Mouse (Mus musculus) ovary, postnatal 14 days (tissue): ENCODE measurements around the gene Acot4.
"Not testable (repeated sequence)": the region's sequence is repeated elsewhere in the genome, so short reads cannot be mapped to it uniquely, and the experiment has no call there.

Source experiments
- DNase-seq: peaks from one replicate; pipeline ENCODE4 v3.0.0; 2022; ENCODE audit warnings: low spot score

Gene Acot4

DNA sequence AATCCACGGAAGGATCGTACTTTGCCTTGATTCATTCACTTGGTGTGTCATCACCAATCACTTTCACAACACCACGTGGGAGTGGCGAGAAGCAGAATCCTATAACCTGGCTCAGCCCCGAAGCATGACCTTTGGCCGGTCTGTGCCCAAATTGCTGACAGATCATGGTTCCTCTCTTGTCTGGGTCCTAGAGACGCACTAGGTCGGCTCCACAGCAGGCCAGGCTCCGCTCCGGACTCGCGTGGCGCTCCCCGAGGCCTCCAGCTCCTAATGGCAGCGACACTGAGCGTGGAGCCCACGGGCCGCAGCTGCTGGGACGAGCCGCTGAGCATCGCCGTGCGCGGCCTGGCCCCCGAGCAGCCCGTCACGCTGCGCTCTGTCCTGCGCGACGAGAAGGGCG lies at the start of gene Acot4:
Acot4 (plus strand) TSS at position 139 of the 400 bp plus-strand sequence.
- peak; percentile 9 for DNase-seq

DNA sequence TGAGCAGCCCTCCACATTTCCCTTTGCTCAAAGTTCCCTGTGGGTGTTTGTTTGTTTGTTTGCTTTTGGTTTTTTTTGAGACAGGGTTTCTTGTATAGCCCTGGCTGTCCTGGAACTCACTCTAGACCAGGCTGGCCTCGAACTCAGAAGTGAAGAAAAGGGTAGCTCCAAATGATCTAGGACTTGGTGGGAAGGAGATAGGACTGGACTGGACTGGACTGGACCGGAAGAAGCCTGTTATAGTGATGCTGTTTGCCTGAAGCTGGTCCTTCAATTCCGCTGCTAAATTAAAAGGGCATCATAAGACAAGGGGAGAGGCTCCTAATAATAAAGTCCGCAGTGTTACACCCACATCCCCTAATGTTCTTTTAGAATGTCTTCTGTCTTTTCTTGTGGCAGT lies 49.7 kb upstream of the Acot4 start:
- no peak for DNase-seq

DNA sequence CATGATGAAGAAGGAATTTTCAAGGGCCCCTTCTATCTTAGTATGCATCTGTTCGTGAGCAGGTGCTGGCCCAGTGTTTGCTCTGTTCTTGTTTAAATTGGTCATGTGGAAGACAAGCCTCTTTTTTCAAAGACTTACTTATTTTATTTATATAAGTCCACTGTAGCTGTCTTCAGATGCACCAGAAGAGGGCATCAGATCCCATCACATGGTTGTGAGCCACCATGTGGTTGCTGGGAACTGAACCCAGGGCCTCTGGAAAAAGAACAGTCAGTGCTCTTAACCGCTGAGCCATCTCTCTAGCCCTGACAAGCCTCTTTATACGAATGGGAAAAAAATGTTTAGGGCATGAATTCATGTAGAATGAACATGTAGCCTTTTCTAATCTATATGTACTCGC lies 48.8 kb upstream of the Acot4 start:
- no peak for DNase-seq

DNA sequence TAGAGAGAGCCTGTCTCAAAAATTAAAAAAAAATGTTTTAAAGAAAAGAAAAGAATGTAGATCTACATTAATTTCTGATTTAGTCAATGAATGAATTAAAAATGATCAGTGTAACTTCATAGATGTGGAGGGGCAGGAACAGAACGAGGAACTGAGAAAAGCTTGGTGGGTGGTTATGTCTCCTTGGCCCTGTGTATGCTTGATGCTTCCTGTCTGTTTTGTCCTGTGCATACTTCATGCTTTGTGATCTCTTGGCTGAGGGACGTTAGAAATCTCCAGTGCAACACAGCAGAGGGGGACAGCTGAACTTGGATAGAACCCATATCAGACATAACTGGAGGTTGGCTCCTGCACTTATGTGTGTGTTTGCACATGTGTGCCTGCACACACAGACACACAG lies 41.0 kb upstream of the Acot4 start:
- DNase-seq, result no peak

DNA sequence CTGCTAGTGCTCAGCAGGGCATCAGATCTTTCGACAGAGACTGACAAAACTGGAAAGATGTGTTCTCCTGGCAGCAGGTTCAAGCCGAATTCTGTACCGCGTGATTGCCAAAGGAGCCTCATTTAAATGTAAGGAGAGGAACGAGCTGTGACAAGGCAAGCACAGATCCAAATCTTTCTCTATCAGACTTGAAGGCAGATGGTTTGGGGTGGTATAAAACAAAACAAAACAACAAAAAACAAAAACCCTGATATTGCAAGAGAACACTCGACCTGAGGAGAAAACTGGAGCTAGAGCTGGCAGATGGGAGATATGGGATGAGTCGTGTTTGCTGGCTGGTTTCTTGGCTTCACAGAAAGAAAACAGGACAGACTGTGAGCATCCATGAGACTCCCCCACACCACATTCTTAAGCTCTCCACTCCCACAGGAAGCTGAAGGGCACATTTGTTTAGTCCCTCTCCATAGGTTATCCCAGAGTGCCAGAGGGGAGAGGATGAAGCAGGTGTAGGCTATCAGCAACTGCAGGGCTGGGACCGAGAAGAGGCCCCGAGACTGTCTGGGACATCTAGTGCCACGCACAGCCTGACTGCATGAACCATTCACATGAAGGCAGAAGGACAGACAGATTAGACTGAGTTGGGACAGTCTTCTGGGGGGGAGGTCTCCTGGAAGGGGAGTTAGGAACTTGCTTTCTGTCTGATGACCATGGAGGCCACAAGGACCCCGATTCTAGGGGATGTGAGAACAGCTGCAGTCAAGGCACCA lies 39.7 kb upstream of the Acot4 start:
- no peak for DNase-seq

DNA sequence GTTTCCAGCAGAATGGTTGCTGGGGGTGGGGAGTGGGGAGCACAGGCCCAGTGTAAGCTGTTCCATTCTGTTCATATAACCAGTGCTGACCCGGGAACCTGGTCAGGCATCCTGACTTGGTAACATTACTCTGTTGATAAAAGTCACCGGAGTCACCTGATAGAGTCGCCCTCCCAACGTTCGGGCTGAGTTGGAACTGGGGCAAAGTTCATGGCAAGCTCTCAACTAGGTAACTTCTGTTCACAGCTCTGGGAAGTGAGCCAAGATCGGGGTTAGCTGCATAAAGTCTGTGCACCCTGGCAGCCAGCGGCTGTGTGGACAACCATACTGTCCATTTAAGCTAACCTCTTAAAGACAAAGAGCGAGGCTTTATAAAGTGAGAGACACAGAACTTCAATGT lies 38.9 kb upstream of the Acot4 start:
- DNase-seq, result peak; percentile 31

DNA sequence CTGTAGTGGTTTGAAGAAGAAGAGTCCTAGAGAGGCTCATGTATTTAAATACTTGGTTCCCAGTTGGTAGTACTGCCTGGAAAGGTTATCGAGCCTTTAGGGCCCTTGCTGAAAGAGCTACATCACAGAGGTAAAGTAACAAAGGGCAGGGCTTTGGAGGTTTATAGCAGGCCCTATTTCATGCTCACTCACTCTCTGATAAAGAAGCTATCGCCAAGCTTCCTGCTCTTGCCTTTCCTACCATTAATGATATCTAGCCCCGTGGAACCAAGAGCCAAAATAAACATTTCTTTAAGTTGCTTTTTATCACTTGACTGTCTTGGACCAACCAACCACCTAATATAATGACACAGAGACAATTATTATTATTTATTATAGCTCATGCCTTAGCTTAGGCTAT lies 37.8 kb upstream of the Acot4 start:
- no peak for DNase-seq

DNA sequence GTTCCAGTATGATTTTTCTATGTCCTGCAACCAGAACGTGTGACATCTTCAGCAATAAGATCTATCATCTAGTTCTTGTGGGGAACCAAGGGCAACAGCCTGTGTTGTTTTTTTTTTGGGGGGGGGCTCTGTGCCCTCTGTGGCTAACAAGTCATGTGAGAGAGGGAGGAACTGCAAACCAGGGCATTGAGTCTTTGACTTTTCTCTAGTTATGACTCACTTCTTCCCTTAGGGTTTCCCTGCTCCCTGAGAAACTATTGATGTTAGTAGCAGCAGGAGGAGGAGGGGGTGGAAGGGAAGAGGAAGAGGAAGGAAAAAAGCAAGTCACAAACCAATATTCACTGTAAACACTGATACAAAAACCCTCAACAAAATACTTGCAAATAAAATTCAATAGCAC lies 34.3 kb upstream of the Acot4 start:
- DNase-seq, result no peak

DNA sequence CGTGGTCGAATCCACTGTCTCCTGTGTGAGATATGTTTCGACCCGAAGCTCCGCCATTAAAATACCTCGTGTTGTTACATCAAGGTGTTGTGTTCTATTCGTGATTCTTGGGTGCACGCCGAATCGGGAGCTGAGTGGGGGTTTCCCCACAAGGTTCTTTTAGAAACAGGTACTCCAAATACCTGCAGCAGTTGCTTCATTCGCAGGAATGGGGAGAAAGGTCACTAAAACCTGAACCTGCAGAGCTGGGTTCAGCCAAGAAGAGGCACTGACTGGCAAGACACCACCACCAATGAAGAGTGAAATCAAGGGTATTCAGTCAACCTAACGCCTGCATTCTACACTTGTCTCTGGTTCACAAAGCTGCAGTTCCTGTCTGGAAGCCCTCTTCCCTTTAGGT lies 29.9 kb upstream of the Acot4 start:
- DNase-seq, result no peak

DNA sequence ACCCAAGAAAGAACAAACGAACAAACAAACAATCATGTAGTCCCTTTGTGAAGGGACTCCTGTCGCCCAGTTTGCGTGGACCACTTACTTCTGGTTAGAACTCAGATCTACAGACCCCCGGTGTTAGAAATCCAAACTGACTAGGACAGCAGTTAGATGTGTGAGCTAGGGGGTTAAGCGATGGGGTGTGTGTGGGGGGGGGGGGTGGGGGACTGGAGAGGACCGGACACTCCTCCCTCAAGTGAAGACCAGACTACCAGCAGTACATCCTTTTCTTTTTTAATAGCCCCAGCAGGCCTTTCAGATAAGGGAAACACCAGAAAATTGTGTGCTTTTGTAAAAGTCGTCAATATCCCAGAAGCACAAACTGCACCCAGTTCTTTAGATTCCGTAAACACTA lies 29.4 kb upstream of the Acot4 start:
- no peak for DNase-seq

DNA sequence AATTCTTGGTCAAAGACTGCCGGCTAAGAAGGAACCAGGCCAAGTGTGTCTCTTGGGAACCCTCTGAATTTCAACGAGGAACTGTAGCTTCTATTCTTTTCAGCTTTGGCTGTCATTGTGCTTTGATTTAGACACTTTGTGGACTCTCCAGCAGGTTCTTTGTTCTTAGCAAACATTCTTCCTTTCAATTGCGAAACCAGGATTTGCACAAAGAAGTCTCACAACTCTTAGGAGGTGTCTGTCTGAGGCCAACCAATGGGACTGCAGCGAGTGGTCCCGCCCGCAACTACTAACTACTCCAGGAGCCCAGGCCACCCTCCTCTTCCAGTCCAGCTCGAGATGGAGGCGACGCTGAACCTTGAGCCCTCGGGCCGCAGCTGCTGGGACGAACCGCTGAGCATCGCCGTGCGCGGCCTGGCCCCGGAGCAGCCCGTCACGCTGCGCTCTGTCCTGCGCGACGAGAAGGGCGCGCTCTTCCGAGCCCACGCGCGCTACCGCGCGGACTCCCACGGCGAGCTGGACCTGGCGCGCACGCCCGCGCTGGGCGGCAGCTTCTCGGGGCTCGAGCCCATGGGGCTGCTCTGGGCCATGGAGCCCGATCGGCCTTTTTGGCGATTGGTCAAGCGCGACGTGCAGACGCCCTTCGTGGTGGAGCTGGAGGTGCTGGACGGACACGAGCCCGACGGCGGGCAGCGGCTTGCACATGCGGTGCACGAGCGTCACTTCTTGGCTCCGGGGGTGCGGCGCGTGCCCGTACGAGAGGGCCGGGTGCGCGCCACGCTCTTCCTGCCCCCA lies 28.8 kb upstream of the Acot4 start, which contains the start of gene Acot1:
Acot1 (plus strand) TSS at position 320 of the 795 bp plus-strand sequence.
- peak; percentile 61 for DNase-seq

DNA sequence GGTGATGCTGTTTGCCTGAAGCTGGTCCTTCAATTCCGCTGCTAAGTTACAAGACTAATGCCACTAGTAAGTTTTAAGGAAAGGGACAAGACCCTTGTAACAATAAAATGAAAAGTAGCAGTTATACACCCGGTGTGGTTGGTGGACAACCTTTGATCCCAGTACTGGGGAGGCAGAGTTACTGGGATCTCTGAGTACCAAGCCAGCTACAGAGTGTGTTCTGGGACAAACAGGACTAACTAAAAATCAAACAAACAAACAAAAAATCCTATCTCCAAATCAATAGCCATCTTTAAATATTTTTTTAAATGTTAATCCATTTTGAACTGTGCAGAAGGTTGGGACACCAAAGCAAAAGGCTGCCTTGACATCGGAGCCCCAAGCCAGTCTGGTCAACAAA lies 28.0 kb upstream of the Acot4 start:
- DNase-seq, result no peak

DNA sequence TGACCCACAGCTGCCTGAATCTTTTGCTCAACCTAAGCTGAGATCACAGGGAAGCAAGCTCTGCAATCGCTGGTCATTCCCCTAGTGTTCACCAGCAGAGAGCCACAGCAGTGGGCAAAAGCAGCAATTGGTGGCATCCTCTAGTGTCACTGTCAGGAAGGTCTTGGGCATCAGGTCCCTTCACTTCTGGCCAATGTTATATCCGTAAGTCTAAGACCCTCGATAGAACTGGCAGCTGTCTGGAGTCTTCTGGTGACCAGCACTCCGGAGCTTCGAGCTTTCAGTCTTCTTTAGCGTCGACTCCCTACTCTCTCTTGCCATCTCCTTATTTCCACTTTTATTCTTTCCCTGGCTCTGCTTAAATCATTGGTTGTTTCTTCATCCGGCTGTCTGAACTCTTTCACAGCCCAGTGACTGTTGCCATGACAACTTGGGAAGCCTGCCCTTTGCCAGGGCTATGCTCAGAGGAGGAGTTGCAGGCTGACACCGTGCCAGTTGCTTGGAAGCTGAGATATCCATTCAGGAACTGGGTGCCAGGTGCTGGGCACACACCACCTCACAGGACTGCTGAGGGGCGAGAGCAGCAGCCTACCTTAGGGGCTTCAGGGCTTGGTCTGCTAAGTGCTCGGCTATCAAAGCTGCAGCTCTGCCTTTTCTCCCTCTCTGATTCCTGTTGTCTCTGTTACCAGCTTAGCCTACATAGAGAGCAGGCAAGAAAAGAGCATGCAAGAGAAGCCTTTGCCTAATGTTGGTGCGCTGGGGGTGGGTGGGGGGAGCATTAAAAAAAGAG lies 26.7 kb upstream of the Acot4 start:
- peak; percentile 66 for DNase-seq

DNA sequence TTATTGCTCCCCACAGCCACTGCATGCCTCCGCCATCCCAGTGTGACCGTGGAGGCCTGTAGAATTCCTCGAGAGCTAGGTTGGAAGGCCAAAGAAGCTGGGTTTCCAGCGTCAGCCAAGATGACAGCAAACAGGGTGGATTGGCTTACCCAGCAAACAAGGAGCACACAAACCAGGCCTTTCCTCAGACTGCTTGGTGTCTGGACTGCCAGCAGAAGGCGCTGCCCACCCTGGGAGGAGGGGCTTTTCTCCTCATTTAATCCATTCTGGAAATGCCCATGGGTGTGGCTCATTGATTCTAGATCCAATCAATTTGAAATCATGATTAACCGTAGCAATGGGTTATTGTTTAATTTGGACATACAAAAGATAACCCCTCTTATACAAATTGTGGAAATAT lies 25.0 kb upstream of the Acot4 start:
- DNase-seq, result no peak

DNA sequence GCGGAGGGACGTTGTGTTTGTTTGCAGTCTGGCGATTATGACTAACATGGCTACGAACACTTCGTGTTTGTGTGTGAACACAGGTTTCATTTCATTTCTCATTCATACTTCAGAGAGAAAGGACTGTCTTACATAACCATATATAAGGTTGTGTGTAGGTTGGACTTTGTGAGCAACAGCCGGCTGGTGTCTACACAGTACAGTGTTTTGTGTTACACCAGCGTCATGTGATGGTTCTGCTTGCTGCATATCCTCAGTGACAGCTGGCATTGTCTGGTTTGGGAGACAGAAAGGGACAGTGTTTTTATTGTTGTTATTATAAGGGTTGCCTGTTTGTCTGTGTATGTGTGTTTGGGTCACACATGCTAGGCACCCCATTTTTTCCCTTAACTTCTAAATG lies 24.5 kb upstream of the Acot4 start:
- no peak for DNase-seq

DNA sequence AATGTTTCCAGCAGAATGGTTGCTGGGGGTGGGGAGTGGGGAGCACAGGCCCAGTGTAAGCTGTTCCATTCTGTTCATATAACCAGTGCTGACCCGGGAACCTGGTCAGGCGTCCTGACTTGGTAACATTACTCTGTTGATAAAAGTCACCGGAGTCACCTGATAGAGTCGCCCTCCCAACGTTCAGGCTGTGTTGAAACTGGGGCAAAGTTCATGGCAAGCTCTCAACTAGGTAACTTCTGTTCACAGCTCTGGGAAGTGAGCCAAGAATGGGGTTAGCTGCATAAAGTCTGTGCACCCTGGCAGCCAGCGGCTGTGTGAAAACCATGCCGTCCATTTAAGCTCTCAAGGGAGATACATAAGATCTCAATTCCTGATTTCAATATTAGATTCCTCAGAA lies 17.7 kb upstream of the Acot4 start:
- peak; percentile 45 for DNase-seq

DNA sequence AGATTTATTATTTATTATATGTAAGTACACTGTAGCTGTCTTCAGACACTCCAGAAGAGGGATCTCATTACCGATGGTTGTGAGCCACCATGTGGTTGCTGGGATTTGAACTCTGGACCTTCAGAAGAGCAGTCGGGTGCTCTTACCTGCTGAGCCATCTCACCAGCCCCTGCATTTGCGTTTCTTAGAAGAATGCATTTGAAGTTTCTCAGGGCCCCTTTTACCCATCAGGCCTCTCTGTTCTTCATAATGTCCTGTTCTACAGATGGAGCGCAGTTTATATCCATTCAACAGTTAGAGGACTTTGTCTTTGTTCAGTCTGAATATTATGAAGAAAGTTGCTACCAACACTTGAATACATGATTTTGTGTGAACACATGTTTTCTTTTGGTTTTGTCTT lies 15.9 kb upstream of the Acot4 start:
- not testable (repeated sequence) for DNase-seq

DNA sequence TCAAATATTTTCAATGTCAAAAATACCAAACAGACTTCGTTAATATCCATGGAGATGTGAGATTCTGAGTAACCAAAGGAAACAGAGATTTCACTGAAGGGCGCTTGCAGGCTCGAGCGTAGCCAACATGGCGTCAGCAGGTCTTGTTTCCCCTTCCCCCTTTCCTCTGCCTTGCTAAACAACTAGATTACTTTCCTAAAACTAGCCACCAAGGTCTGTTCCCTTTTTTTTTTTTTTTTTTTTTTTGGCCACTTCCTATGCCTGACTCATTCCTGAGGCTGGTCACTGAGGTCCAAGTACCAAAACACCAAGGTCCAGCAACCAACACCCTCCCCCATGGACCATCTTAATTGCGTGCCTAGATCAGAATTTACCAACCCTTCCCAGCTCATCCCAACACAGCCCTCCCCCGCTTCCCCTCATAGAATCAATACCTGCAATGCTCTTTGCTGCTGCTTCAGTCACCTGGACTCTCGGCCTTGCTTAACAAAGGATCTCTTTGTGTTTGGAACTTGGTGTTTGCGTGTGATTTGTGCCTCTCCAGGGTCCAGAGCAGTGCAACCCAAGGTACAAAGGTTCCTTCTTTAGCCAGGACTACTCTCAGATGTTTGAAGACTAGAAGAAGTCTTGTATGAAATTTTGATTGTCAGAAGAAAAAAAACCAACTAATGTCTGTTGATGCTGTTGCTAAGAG lies 15.0 kb upstream of the Acot4 start:
- DNase-seq, result no peak

DNA sequence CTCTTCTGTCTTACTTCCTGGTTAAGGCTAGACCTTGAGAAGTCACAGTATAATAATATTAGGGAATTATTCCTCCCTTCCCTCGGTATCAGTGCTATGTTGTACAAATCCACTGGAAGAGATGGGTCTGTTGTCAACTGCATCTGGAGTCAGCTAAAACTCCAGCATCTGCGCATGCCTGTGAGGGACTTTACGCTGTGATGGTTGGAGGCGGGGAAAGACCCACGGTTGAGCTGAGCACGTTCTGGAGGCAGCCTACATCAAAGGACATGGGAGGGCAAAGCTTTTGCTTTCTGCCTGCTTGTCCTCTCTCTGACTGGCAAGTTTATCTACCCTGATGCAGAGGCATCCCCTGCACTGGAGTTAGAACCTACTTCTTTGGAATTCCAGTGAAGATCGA lies 12.3 kb upstream of the Acot4 start:
- no peak for DNase-seq

DNA sequence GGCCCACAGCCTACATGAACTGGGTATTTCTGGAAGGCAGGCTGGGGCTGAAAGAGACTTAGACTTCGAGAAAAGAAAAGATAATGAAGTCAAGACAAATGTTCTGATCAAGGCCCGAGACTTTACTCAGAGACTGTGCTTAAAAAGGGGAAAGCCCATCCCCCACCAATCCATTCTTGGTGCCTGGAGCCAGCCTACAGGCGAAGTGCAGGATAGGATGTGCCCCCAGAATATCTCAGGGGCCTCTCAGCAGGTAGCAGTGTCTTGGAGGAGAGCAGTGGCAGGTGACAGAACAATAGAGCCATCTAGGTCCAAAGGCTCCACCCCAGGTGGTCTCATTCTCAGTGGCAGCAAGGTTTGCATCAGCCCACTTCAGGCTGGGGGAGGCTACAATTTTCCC lies 9.9 kb upstream of the Acot4 start:
- DNase-seq, result not testable (repeated sequence)

DNA sequence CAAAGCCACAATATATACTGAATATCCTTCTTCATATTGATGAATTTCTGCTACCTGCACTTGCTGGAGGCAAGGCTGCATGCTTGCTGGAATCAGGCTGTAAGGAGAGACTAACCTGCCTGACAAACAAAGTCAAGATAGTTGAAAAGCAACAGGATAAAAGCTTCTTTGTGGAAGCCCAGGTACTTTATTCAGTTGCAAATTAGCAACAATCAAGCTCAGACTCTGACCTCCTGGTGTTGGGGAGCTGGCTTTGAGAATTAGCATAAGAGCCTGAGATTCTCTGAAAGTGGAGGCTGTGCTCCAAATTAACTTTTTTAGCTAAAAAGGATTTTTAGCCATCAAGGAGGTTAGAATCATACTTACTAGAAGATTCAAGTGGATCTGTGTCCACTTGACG lies 9.1 kb upstream of the Acot4 start:
- not testable (repeated sequence) for DNase-seq
